Mouse (Mus musculus): ENCODE data around the gene Matk. TPM values are rescaled to one million over a fixed set of nuclear protein-coding genes. Genes with fewer than 3 reads are reported as not detected.

Gene Matk
- total and polyA plus RNA-seq, 3 experiments: 0.48 to 1.5 (median 0.86) TPM

GRCm38 (mm10) chr10:81289811-81290210, 37.1 kb downstream of the Matk start:
- Histone ChIP-seq H3K9ac (ENCODE audit: low read depth, low read length) (no peak overlapping the region), H3K36me3 (ENCODE audit: control insufficient read depth, insufficient read depth, low read length) (no peaks in the 10 kb centered on the region), H3K4me3 (no peak overlapping the region), H3K27me3 (ENCODE audit: control insufficient read depth, insufficient read depth, low read length) (peaks cover under 1% of the 10 kb centered on the region; the same call in 1 of the 2 replicates), H3K4me1 (ENCODE audit: control insufficient read depth, insufficient read depth, low read length) (peaks cover 7% of the 10 kb centered on the region), H3K79me2 (replicated peaks; ENCODE audit: control insufficient read depth, insufficient read depth, low read length) (no peaks in the 10 kb centered on the region; the same call in 1 of the 2 replicates), H3K27ac (no peak overlapping the region)
- TF ChIP-seq EP300 (IDR thresholded peaks at IDR 0.05; ENCODE audit: insufficient read depth, low read depth, low read length) (no peak), POLR2A (IDR thresholded peaks at IDR 0.05; ENCODE audit: insufficient read depth, low read depth, low read length) (no peak), CTCF (IDR thresholded peaks at IDR 0.05) (no peak)
- no peak for DNase-seq
- WGBS: 53% methylated on average over 14 of the region's 14 CpGs
- intact Hi-C loops (cut with DNase I): loop anchor here (1.0 to 5.0 kb wide), 3 partner anchors 15 to 162 kb away; partner anchors contain the start of gene Gipc3

- Histone ChIP-seq H3K4me1 (ENCODE audit: control insufficient read depth, insufficient read depth, low read length) (peaks cover 17% of the 10 kb centered on the region), H3K36me3 (ENCODE audit: control insufficient read depth, insufficient read depth, low read length) (no peaks in the 10 kb centered on the region), H3K9ac (ENCODE audit: low read depth, low read length) (no peak overlapping the region), H3K79me2 (replicated peaks; ENCODE audit: control insufficient read depth, insufficient read depth, low read length) (peaks cover under 1% of the 10 kb centered on the region), H3K4me3 (no peak overlapping the region), H3K27ac (no peak overlapping the region), H3K27me3 (ENCODE audit: control insufficient read depth, insufficient read depth, low read length) (no peaks in the 10 kb centered on the region)
- intact Hi-C loops (cut with DNase I): no loop called here
- no peak for TF ChIP-seq POLR2A (IDR thresholded peaks at IDR 0.05; ENCODE audit: insufficient read depth, low read depth, low read length)
- TF ChIP-seq EP300 (IDR thresholded peaks at IDR 0.05; ENCODE audit: insufficient read depth, low read depth, low read length): no peak
- TF ChIP-seq CTCF (IDR thresholded peaks at IDR 0.05): no peak
- WGBS: 29% methylated on average over 24 of the region's 24 CpGs
- no peak for DNase-seq
Observed at GRCm38 (mm10) chr10:81290698-81291460, 38.1 kb downstream of the Matk start.

DNA sequence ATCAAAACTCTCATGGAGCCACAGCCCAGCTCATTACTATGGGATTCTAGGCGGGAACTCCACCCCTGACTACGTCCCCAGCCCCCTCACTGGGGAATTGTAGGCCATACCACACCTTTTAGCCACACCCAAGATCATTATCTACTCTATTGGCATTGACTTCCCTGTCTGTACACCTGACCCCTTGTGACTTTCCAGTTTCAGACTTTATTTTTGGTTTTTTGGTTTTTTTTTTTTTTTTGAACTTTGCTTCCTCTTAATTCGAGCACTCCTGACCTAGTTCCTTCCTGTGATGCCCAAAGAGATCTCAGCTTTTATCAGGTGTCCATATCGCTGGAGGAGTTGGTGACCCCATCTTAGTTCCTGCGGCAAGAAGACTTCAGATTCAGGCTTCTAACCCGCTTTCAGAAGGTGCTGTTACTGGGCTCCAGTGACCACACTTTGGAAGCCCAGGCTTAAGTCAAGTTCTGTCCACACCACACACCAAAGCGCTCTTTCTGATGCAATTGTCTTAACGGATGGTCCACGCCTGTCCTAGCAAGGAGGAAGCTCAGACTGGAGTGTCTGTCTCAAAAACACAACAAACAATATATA, 38.9 kb downstream of the Matk start, which contains the start of gene Tjp3:
Tjp3 (minus strand) TSS at position 71 of the 594 bp plus-strand sequence.
- Histone ChIP-seq H3K27ac (no peak within 1 kb of the TSS), H3K79me2 (replicated peaks; ENCODE audit: control insufficient read depth, insufficient read depth, low read length) (peaks cover 8% of the 10 kb centered on the region), H3K36me3 (ENCODE audit: control insufficient read depth, insufficient read depth, low read length) (no peaks in the 10 kb centered on the region), H3K27me3 (ENCODE audit: control insufficient read depth, insufficient read depth, low read length) (no peaks in the 10 kb centered on the region), H3K4me3 (no peak within 1 kb of the TSS), H3K9ac (ENCODE audit: low read depth, low read length) (no peak within 1 kb of the TSS), H3K4me1 (ENCODE audit: control insufficient read depth, insufficient read depth, low read length) (peaks cover 20% of the 10 kb centered on the region)
- DNase-seq: no peak
- intact Hi-C loops (cut with DNase I): loop anchor here (2.0 kb wide), 1 partner anchor 27 kb away; no protein-coding TSS in a partner anchor
- 61% methylated on average over 9 of the region's 9 CpGs for WGBS
- no peak for TF ChIP-seq EP300 (IDR thresholded peaks at IDR 0.05; ENCODE audit: insufficient read depth, low read depth, low read length)
- no peak for TF ChIP-seq POLR2A (IDR thresholded peaks at IDR 0.05; ENCODE audit: insufficient read depth, low read depth, low read length)
- no peak for TF ChIP-seq CTCF (IDR thresholded peaks at IDR 0.05)

DNA sequence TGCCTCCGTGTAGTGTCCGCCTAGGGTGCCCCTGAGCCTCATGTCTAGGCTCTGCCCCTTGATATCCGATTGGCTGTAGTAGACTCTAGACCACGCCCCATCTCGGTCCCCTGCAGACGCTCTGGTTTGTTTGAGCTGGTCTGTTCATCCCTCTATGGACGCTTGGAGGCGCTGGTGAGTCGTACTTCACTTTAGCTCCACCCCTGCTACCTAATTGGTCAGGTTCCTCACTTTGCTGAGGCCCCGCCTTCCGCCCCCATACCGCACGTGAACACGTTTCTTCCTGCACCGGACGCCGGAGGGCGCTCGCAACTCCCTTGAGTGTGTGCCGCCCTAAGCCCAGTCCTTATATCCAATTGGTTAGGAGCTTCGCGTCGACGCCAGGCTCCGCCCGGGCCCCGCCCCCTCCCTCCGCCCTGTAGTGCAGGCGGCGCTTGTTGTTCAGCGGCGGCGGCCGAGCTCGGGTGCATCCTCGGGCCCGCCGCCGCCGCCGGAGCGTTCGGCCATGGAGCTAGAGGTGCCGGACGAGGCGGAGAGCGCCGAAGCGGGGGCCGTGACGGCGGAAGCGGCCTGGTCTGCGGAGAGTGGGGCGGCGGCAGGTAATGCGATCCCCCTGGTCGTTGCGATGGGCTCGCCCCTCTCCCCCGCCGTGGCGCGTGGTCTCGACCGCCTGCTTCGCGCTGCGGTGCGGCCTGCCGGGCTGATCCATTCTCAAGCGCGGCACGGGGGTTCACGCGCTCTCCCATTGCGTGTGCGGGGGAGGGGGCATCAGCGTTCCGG, 40.0 kb downstream of the Matk start, which contains the start of gene Pip5k1c:
Pip5k1c (plus strand) TSS at position 410 of the 780 bp plus-strand sequence.
- H3K4me1 ChIP-seq (ENCODE audit: control insufficient read depth, insufficient read depth, low read length): peaks cover 24% of the 10 kb centered on the region
- under 1% methylated on average over 77 of the region's 80 CpGs for WGBS
- no peaks in the 10 kb centered on the region for H3K36me3 ChIP-seq (ENCODE audit: control insufficient read depth, insufficient read depth, low read length)
- H3K79me2 ChIP-seq (replicated peaks; ENCODE audit: control insufficient read depth, insufficient read depth, low read length): peaks cover 10% of the 10 kb centered on the region
- H3K9ac ChIP-seq (ENCODE audit: low read depth, low read length): peak within 1 kb of the TSS; percentile 98
- TF ChIP-seq CTCF (IDR thresholded peaks at IDR 0.05) (peak; percentile 92), EP300 (IDR thresholded peaks at IDR 0.05; ENCODE audit: insufficient read depth, low read depth, low read length) (peak; percentile 86), POLR2A (IDR thresholded peaks at IDR 0.05; ENCODE audit: insufficient read depth, low read depth, low read length) (peak; percentile 62)
- intact Hi-C loops (cut with DNase I): loop anchor here (2.0 kb wide), 1 partner anchor 26 kb away; no protein-coding TSS in a partner anchor
- H3K27me3 ChIP-seq (ENCODE audit: control insufficient read depth, insufficient read depth, low read length): no peaks in the 10 kb centered on the region
- DNase-seq: peak; percentile 97 to 100
- H3K27ac ChIP-seq: peak within 1 kb of the TSS; percentile 96
- peak within 1 kb of the TSS; percentile 98 for H3K4me3 ChIP-seq

- DNase-seq: no peak
Observed at GRCm38 (mm10) chr10:81293334-81294030, 40.7 kb downstream of the Matk start.

More at GRCm38 (mm10) chr10:81293334-81294030, 40.7 kb downstream of the Matk start:
- Histone ChIP-seq H3K27me3 (ENCODE audit: control insufficient read depth, insufficient read depth, low read length) (no peaks in the 10 kb centered on the region), H3K9ac (ENCODE audit: low read depth, low read length) (peak overlapping the region; percentile 98), H3K4me1 (ENCODE audit: control insufficient read depth, insufficient read depth, low read length) (peaks cover 29% of the 10 kb centered on the region), H3K4me3 (peak overlapping the region; percentile 98), H3K36me3 (ENCODE audit: control insufficient read depth, insufficient read depth, low read length) (no peaks in the 10 kb centered on the region), H3K79me2 (replicated peaks; ENCODE audit: control insufficient read depth, insufficient read depth, low read length) (peaks cover 14% of the 10 kb centered on the region), H3K27ac (peak overlapping the region; percentile 96)
- 3% methylated on average over 25 of the region's 25 CpGs for WGBS
- TF ChIP-seq CTCF (IDR thresholded peaks at IDR 0.05) (no peak), EP300 (IDR thresholded peaks at IDR 0.05; ENCODE audit: insufficient read depth, low read depth, low read length) (no peak), POLR2A (IDR thresholded peaks at IDR 0.05; ENCODE audit: insufficient read depth, low read depth, low read length) (no peak)
- intact Hi-C loops (cut with DNase I): loop anchor here (2.0 kb wide), 1 partner anchor 25 kb away; no protein-coding TSS in a partner anchor
